Mouse (Mus musculus) thymus, adult 2 months (tissue): ENCODE measurements around the gene Gatd1.

Source experiments
- CTCF ChIP-seq: fragments of 200-500 bp; IDR thresholded peaks from 2 replicates; pipeline ENCODE4 v1.5.1; 2012; ENCODE audit warnings: mild to moderate bottlenecking, control low read depth, low read length, moderate library complexity, borderline replicate concordance; ENCODE audit not compliant: control insufficient read depth, poor library complexity, insufficient read depth; ENCODE audit errors: extremely low read depth
- POLR2A ChIP-seq: fragments of 200-500 bp; IDR thresholded peaks from 2 replicates; pipeline ENCODE4 v1.6.1; 2012; ENCODE audit warnings: mild to moderate bottlenecking, low read length, control low read depth, moderate library complexity; ENCODE audit not compliant: control insufficient read depth, poor library complexity, insufficient read depth; ENCODE audit errors: extremely low read depth

- TF ChIP-seq POLR2A (no peak), CTCF (no peak)
These were observed 25.3 kb downstream of the Gatd1 start for GRCm38 (mm10) chr7:141388487-141389109.
